Mouse (Mus musculus): ENCODE measurements around the gene Nudt22. TPM values are rescaled to one million over a fixed set of nuclear protein-coding genes. Genes with fewer than 3 reads are reported as not detected.
"Not testable (repeated sequence)": the region's sequence is repeated elsewhere in the genome, so short reads cannot be mapped to it uniquely, and the experiment has no call there.

Gene Nudt22
- polyA plus RNA-seq, 1 experiment, result not detected

DNA sequence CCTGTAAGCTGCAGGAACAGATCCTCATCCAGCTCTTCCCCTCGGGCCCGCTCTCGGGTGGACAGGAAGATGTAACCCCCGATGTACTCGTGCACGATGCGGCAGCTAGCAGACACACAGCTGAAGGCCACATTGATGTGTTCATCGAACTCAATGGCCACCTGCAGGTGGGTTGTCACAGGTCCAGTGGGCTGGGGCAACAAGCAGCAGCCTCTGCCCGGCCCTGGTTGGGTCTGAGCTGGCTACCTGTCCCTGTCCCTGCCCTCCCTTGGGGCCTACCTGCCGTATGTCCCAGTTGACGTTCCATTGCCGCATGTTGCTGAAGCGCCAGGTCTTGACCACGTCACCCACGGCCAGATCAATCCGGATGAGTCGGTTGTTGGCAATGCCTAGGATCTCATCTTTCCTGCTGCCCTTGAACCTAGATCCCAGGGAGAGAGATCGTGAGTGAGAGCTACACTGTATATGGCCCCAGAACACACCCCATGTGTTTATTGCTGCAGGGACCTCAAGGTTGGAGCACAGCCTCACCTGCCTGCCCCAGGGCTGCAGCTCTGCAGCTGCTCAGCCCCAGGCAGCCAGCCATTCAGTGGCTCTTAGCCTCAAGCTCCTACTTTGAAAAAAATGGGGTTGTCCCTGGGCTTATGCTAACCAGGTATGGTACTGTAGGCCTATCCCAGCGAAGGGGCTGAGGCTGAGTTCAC, 3.6 kb upstream of the Nudt22 start:
- Histone ChIP-seq H3K4me1 (ENCODE audit: control insufficient read depth, insufficient read depth, low read length) (peaks cover 28% of the 10 kb centered on the region), H3K4me3 (ENCODE audit: insufficient read depth, low read depth, low read length) (no peak overlapping the region), H3K27ac (ENCODE audit: insufficient read depth, low read depth, low read length) (no peak overlapping the region)
- 92% methylated on average over 19 of the region's 19 CpGs for WGBS
- TF ChIP-seq CTCF (IDR thresholded peaks at IDR 0.05; ENCODE audit: insufficient read depth, low read depth, low read length), result no peak
- TF ChIP-seq POLR2A (IDR thresholded peaks at IDR 0.05; ENCODE audit: insufficient read depth, low read depth, low read length), result no peak

DNA sequence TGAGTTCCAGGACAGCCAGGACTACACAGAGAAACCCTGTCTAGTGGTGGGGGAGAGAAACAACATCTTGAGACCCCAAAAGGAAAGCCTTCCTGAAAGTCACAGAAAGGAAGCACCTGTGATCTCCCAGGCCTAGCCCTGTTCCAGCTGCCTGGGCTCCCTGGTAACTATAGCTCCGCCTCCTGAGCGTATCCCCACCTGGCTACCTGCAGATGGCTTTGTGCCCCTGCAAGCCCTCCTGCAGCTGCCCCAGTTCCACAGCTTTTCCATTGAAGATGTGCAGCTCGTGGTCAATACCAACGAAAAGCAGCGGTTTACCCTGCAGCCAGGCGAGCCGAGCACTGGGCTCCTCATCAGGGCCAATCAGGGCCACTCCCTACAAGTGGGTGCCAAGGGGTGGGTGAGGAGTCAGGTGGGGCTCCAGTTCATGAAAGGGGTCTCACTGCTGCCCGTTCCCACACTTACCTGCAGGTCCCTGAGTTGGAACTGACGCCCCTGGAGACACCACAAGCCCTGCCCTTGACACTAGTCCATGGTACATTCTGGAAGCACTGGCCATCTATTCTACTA, 1.9 kb upstream of the Nudt22 start:
- H3K4me1 ChIP-seq (ENCODE audit: control insufficient read depth, insufficient read depth, low read length), result peaks cover 36% of the 10 kb centered on the region
- no peak for TF ChIP-seq CTCF (IDR thresholded peaks at IDR 0.05; ENCODE audit: insufficient read depth, low read depth, low read length)
- TF ChIP-seq POLR2A (IDR thresholded peaks at IDR 0.05; ENCODE audit: insufficient read depth, low read depth, low read length), result no peak
- WGBS, result 88% methylated on average over 9 of the region's 9 CpGs

DNA sequence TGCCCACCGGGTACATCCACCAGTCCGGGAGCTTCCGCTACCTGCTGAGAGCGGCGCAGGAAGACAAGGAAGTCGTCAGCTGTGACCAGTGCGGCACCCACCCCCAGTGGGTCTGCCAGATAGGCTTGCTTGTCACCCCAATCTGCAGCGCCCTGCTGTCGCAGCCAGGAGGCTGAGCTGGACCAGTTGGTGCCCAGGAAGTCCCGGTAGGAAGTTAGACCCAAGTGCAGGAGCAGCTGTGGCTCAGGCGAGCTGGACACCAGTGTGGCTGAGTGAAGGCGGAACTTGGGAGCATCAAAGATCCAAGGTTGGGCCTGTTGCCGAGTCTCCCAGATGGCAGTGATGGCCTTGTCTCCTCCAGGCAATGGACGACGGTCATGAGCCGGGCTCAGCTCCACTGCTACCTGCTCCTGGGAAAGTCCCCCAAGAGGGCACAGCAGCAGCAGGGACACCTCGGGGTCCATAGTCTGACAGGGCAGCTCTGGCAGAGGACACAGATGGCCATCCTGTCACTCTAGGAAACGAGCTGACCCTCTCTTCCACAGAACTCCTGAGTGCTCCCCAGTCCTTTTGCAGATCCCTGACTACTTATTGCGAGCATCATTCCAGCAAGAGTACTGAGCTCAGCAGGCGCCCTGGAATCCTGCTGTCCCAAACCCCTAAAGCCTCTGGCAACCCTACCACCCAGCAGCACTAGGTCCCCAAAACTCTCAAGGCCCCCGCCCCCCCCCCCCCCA, 494 bp downstream of the Nudt22 start:
- Histone ChIP-seq H3K4me1 (ENCODE audit: control insufficient read depth, insufficient read depth, low read length) (peaks cover 38% of the 10 kb centered on the region), H3K4me3 (ENCODE audit: insufficient read depth, low read depth, low read length) (peak overlapping the region; percentile 67), H3K27ac (ENCODE audit: insufficient read depth, low read depth, low read length) (no peak overlapping the region)
- TF ChIP-seq POLR2A (IDR thresholded peaks at IDR 0.05; ENCODE audit: insufficient read depth, low read depth, low read length) (no peak), CTCF (IDR thresholded peaks at IDR 0.05; ENCODE audit: insufficient read depth, low read depth, low read length) (no peak)
- 41% methylated on average over 20 of the region's 21 CpGs for WGBS

More for the DNA sequence above, 1.9 kb upstream of the Nudt22 start:
- no peak overlapping the region for H3K27ac ChIP-seq (ENCODE audit: insufficient read depth, low read depth, low read length)
- H3K4me3 ChIP-seq (ENCODE audit: insufficient read depth, low read depth, low read length), result no peak overlapping the region

DNA sequence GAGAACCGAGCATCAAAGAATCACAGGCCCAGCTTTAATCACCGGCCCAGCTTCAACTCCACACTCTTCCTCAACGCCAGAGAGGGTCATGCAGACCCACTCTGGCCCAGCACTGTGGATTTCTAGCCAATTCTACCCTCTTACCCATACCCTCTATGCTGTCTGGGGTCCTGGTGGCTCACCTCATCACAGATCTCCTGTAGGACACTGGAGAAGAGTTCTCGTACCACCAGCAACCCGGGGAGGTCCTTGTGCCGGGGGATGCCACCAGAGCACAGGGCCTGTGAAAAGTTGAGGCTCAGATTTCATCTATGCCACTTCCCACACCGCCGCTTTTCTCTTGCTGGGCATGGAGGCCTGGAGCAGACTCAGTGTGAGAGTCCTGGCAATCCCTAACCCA, 1.4 kb downstream of the Nudt22 start:
- TF ChIP-seq POLR2A (IDR thresholded peaks at IDR 0.05; ENCODE audit: insufficient read depth, low read depth, low read length), result no peak
- no peak for TF ChIP-seq CTCF (IDR thresholded peaks at IDR 0.05; ENCODE audit: insufficient read depth, low read depth, low read length)
- H3K27ac ChIP-seq (ENCODE audit: insufficient read depth, low read depth, low read length), result no peak overlapping the region
- H3K4me3 ChIP-seq (ENCODE audit: insufficient read depth, low read depth, low read length), result no peak overlapping the region
- H3K4me1 ChIP-seq (ENCODE audit: control insufficient read depth, insufficient read depth, low read length), result peaks cover 38% of the 10 kb centered on the region
- 76% methylated on average over 8 of the region's 8 CpGs for WGBS

DNA sequence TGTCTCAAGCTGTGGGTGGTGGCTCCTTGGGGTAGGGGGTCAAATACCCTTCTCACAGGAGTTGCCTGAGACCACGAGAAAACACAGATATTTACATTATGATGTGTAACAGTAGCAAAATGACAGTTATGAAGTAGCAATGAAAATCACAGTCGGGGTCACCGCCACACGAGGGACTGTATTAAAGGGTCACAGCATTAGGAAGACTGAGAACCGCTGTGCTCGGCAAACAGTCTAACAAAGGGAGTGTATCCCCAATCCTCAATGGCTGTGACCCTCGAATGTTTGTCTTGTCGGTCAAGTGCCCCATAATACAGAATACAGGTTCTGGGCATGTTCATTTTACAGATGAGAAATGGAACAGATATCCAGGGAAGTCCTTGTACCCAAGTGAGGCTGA, 1.9 kb downstream of the Nudt22 start:
- no peak for TF ChIP-seq POLR2A (IDR thresholded peaks at IDR 0.05; ENCODE audit: insufficient read depth, low read depth, low read length)
- no peak for TF ChIP-seq CTCF (IDR thresholded peaks at IDR 0.05; ENCODE audit: insufficient read depth, low read depth, low read length)
- peaks cover 38% of the 10 kb centered on the region for H3K4me1 ChIP-seq (ENCODE audit: control insufficient read depth, insufficient read depth, low read length)
- no peak overlapping the region for H3K4me3 ChIP-seq (ENCODE audit: insufficient read depth, low read depth, low read length)
- H3K27ac ChIP-seq (ENCODE audit: insufficient read depth, low read depth, low read length), result no peak overlapping the region
- 84% methylated on average over 8 of the region's 8 CpGs for WGBS

DNA sequence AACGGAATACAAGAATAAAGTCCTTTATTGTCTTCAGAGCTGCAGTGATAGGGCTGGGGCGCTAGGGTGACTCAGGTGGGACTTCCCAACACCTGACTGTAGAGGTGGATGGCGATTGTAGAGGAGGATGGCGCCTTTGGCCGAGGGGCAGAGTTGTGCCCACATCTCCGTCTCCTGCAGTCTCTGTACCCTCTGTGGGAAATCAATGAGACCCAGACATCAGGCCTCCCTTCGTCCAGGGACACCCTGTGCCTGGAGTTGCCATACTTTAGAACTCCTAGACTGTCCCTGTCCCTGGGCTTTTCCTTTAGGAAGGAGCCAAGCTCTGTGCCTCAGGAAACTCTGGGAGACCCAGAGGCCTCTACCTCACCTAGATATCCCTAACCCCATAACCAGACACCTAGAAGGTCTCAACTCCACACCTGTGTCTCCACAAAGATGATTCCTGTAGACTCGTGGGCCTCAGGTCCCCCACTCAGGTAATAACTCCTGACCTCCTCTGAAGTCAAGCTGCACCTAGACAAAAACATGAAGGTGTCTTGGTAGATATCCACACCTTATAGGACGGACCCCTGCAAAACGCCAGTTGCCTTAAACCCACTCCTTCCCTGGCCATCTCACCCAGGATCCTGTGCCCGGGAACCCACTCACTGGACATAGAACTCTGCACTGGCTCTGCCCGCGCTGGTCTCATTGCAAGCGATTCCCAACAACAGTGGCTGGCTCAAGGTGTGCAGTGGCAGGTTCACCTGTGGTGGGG, 2.7 kb downstream of the Nudt22 start:
- Histone ChIP-seq H3K27ac (ENCODE audit: insufficient read depth, low read depth, low read length) (0 out of 2 replicates have a peak overlapping the region, but pooled peaks have one; percentile 2), H3K4me1 (ENCODE audit: control insufficient read depth, insufficient read depth, low read length) (peaks cover 36% of the 10 kb centered on the region), H3K4me3 (ENCODE audit: insufficient read depth, low read depth, low read length) (peak overlapping the region; percentile 48)
- TF ChIP-seq CTCF (IDR thresholded peaks at IDR 0.05; ENCODE audit: insufficient read depth, low read depth, low read length) (no peak), POLR2A (IDR thresholded peaks at IDR 0.05; ENCODE audit: insufficient read depth, low read depth, low read length) (no peak)
- 59% methylated on average over 14 of the region's 14 CpGs for WGBS

DNA sequence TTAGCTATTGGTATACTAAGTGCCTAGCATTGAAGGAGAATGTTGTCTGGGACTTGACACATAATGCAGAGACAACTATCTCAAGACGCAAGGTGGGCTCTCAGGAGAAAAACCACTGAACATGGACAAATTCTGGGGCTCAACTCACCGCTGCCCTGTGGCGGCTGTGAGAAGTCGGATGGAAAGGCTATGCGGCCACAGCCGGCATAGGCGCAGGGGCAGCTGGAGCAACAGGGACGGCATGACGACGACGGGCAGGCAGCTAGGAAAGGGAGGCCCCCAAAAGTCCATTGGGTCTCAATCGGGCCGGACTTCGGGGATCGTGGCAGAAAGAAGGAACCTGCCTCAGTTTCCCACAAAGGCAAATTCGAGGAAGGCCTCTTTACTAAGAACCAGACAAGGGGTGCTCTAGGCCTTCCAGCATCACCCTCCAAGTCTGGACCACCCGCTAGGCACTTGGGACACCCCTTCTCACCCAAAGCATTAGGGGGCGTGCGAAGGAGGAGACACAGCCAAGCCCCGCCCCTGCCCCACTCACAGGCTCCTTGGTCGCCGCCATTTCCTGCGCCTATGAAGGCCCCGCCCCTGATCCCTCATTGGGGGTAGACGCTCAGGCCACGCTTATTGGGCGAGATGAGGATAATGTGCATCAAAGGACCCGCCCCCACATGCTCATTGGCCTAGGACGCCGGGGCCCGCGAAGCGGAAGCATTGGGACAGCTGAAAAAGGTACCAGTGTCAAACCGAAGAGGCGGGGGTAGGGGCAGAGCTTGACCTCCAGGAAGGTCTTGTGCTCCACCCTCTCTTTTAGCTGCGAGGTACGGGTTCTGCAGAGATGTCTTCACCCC, 3.7 kb downstream of the Nudt22 start, which contains the start of gene Dnajc4:
Gene Dnajc4, minus strand, starts transcription at position 562 of the 848 bp plus-strand sequence.
- 0 out of 2 replicates have a peak within 1 kb of the TSS, but pooled peaks have one; percentile 2 for H3K27ac ChIP-seq (ENCODE audit: insufficient read depth, low read depth, low read length)
- H3K4me3 ChIP-seq (ENCODE audit: insufficient read depth, low read depth, low read length), result peak within 1 kb of the TSS; percentile 66
- WGBS, result under 1% methylated on average over 37 of the region's 37 CpGs
- no peak for TF ChIP-seq POLR2A (IDR thresholded peaks at IDR 0.05; ENCODE audit: insufficient read depth, low read depth, low read length)
- 0 out of 2 replicates have a peak, but pooled peaks have one; percentile 15 for TF ChIP-seq CTCF (IDR thresholded peaks at IDR 0.05; ENCODE audit: insufficient read depth, low read depth, low read length)
- H3K4me1 ChIP-seq (ENCODE audit: control insufficient read depth, insufficient read depth, low read length), result peaks cover 32% of the 10 kb centered on the region

DNA sequence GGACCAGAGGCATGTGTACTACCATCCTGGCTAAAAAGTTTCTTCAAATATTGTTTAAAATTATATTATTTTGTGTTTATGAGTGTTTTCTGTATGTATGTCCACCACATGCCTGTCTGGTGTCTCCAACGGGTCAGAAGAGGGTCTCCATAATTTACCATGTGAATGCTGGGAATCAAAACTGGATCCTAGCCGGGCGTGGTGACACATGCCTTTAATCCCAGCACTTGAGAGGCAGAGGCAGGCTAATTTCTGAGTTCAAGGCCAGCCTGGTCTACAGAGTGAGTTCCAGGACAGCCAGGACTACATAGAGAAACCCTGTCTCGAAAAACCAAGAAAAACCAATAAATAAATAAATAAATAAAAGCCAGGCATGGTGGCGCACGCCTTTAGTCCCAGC, 4.8 kb downstream of the Nudt22 start:
- WGBS, result 93% methylated on average over 6 of the region's 6 CpGs
- not testable (repeated sequence) for H3K4me3 ChIP-seq (ENCODE audit: insufficient read depth, low read depth, low read length); H3K27ac ChIP-seq (ENCODE audit: insufficient read depth, low read depth, low read length)
- H3K4me1 ChIP-seq (ENCODE audit: control insufficient read depth, insufficient read depth, low read length), result peaks cover 31% of the 10 kb centered on the region
